Mouse (Mus musculus): ENCODE measurements around the gene Slc10a7. TPM values are rescaled to one million over a fixed set of nuclear protein-coding genes. Genes with fewer than 3 reads are reported as not detected.

The Slc10a7 gene
- polyA plus RNA-seq (2015; fragmentation: Nextera tagmentation; extraction: Ambion mirVana), result 8.0 and 8.4 TPM in 2 replicates

GRCm38 (mm10) chr8:78509273-78510031 lies at the start of gene Slc10a7:
Gene Slc10a7, plus strand, starts transcription at chr8:78509346.

GRCm38 (mm10) chr8:78508719-78509272 lies 350 bp upstream of the Slc10a7 start, which contains the start of gene Rbmxl1:
Gene Rbmxl1, minus strand, starts transcription at chr8:78508898.

Other genes with a start within 250 kb of the Slc10a7 start
- not detected in 2 replicates for gene Pou4f2, start 72.7 kb upstream of the Slc10a7 start, polyA plus RNA-seq (2015; fragmentation: Nextera tagmentation; extraction: Ambion mirVana)
- gene Rbmxl1, start 448 bp upstream of the Slc10a7 start, polyA plus RNA-seq (2015; fragmentation: Nextera tagmentation; extraction: Ambion mirVana), result 49.1 and 56.4 TPM in 2 replicates

Data from skeletal muscle tissue, postnatal 0 days (tissue).